Mouse (Mus musculus) brain, embryonic 14.5 days (tissue): ENCODE measurements at regions not wholly inside any gene's neighbourhood (a gene's known extent, or its start where the extent isn't known, plus 50 kb on each side); places are given as distances from the start of the nearest gene placed in this dataset.

Source experiments
- DNase-seq: peaks from one replicate; pipeline ENCODE4 v3.0.0-alpha.2; 2011; ENCODE audit warnings: low read depth
- CTCF ChIP-seq: fragments of 200-500 bp; IDR thresholded peaks from 2 replicates; pipeline ENCODE4 v1.5.1; 2012; ENCODE audit warnings: inconsistent platforms, mild to moderate bottlenecking, moderate library complexity, borderline replicate concordance; ENCODE audit not compliant: insufficient read depth, insufficient read length; ENCODE audit errors: extremely low read depth
- POLR2A ChIP-seq: fragments of 200-500 bp; IDR thresholded peaks from 2 replicates; pipeline ENCODE4 v1.6.1; 2012; ENCODE audit warnings: mild to moderate bottlenecking, inconsistent platforms, borderline replicate concordance; ENCODE audit not compliant: poor library complexity, insufficient read depth, insufficient read length, severe bottlenecking; ENCODE audit errors: extremely low read depth

DNA sequence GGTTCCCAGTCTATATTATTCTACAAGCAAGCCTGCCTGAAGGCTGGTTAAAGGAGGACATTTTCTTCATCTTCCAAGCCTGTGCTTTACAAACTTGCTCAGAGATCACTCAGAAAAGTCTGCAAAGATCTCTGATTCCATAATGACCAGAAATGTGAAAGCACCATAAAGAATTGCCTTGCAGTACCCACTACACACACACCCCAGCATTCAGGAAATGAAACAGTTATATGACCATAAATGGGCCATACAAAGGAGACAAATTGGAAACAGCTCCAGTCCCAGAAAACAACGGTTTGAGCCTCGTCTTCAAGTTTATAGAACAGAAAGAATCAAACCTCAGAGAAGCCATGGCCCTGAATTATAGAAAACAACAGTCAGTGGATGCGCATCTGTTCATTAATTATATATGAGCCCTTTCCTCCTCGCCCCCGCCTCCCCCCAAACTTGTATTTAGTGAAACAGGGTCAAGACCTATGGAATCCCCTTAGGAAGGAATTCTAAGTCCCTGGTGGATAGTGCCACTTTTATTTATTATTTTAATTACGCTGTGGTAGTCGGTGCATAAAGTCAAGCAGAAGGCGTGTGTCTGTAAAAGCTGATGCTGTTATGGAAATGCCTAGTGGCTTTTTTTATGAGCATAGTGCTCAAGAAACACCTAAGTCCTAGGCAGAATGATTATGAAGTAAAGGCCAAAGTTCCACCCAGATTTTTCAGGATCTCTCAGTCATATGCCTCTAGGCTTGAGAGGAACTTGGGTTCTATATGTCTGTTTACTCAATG, 266.6 kb upstream of the Ldb2 start:
- DNase-seq: no peak
- TF ChIP-seq POLR2A: no peak
- TF ChIP-seq CTCF: no peak

DNA sequence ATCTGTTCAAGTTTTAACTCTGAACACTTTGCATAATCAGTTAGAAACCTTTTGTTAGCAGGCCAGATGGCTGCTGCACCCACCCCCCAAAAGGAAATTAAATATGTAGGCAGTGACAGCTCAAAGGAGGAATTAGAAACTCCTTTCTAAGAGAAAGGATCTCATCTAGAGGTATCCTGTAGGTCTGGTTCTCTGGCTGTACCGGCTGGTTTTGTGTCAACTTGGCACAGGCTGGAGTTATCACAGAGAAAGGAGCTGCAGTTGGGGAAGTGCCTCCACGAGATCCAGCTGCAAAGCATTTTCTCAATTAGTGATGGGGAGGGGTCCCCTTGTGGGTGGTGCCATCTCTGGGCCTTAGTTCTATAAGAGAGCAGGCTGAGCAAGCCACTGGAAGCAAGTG, 263.1 kb upstream of the Ldb2 start:
- peak; percentile 61 for DNase-seq
- TF ChIP-seq POLR2A: no peak
- TF ChIP-seq CTCF: no peak

DNA sequence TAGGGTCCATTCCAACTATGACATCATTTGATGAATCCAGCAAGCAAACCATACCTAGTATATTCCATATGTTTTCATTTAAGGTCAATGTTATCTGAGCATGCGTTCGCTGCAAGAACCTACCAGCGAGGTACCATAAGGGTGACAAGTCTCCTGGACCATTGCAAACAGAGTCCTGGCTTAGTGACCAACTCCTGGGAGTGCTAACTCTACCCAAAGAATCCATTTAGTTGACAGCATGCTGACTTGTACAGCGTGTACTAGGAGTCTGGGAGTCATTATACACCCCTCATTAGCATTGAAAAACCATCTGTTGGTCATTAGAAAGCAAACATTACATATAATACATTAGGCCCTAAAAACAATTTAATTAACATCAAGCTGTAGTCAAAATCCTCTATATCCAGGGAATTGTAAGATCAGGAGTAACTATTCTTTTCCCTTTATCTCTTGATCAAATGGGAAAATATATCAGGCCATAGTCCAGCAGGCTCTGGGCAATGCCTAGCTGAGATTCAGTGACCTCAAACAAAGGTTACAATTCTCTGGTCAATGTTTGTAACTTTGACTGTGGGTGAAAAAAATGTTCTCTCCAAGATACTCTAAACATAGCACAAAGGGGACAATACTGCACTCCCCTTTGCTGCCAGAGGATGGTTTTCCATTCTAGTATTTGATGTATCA, 255.9 kb upstream of the Ldb2 start:
- no peak for DNase-seq
- TF ChIP-seq POLR2A (no peak), CTCF (no peak)

DNA sequence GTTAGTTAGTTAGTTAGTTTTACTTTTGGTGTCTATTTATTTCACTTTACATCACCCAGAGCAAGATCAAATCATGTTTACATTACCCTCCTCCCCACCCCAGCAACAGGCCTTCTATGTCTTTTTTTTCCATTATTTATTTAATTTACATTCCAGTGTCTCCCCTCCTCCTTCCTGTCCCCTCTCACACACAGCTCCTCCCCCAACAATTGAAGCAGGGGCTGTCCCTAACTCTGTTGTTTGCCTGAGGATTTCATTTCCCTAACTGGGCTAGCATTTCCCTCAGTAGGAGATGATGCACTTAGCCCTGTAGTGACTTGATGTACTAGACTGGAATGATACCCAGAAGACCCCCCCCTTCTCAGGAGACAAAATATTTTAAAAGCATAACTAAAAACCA, 249.9 kb upstream of the Ldb2 start:
- TF ChIP-seq POLR2A: no peak
- TF ChIP-seq CTCF: no peak
- DNase-seq: no peak

DNA sequence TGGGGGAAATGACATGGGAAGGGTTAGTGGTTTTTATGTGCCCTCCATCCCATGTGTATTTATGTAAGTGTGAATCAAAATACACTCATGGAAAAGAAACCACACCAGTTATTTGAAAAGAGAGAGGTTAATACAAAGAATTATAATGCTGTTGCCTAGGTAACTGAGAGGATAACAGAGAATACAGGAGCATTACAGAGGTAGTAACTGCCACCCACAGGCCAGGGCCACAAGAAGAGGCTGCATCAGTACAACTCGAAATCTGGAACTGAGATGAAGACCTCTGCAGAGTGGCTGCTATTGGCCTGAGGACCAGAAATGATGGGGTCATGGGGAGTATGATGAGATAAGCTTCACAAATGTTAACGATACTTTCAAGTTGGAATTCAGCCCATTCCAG, 243.4 kb upstream of the Ldb2 start:
- TF ChIP-seq CTCF: no peak
- no peak for TF ChIP-seq POLR2A

GRCm38 (mm10) chr5:45036430-45036829, 236.9 kb upstream of the Ldb2 start:
- no peak for DNase-seq
- TF ChIP-seq POLR2A (no peak), CTCF (no peak)

More for the DNA sequence above, 243.4 kb upstream of the Ldb2 start:
- peak; percentile 32 for DNase-seq

DNA sequence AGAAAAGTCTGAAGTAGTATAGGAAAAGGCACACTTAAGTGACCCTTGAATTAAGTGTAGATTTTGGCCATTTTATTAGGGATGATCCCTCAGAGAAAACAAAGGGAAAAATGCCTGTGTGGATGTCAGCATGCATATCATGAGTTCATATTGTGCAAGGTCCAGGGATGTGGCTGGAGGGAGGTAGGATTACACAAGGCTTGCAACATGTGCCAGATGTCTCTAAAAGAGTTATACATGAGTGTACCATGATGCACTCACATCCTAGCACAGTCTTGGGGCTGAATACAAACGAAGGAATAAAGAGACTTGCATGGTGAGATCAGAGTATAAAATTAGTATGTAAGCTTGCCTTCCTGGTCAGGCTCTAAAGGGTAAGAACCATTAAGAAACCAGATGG, 233.7 kb upstream of the Ldb2 start:
- TF ChIP-seq POLR2A: no peak
- TF ChIP-seq CTCF: no peak
- DNase-seq: no peak

DNA sequence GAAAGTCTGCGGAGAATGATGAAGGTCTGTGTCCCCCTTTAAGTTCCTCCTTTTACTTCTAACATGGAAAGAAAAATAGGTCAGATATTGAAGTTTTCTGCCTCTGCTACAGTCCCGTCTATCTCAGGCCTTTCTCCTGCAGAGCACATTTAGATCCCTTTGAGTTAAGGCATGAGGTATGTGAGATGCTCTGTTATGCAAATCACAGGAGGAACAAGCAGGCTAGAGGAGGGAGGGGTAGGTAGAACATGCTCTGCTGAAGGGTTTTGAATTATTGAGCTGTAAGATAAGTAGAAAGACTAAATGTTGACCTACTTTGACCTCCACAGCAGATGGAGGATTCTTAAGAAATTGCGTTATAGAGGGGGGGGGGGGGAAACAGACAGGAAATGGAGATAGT, 228.4 kb upstream of the Ldb2 start:
- TF ChIP-seq CTCF: no peak
- TF ChIP-seq POLR2A: no peak
- DNase-seq: peak; percentile 25

- TF ChIP-seq POLR2A (no peak), CTCF (no peak)
- peak; percentile 34 for DNase-seq
Measured at GRCm38 (mm10) chr5:45025383-45025782, 225.9 kb upstream of the Ldb2 start.

DNA sequence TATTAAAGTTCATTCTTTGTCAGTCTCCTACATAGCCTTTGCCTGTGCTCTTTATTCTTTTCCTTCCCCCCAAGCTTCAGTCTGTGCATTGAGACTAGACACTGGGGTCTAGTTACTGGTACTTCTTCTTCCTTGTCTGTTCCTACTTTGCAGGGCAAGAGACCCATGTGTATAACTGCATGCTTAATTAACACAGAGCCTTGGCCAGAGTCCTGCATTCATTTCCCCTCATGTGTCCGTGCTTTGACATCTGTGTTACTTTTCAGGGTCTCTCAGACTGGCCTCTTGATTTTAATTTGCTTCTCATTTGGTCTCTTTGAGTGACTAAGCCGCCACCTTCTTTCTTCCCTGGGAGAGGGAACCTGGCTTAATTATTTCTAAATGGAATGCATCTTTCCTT, 208.4 kb upstream of the Ldb2 start:
- TF ChIP-seq CTCF: no peak
- TF ChIP-seq POLR2A: no peak
- peak; percentile 94 for DNase-seq

GRCm38 (mm10) chr5:45000996-45001395, 201.5 kb upstream of the Ldb2 start:
- peak; percentile 57 for DNase-seq
- TF ChIP-seq POLR2A (no peak), CTCF (no peak)

- no peak for TF ChIP-seq POLR2A
- no peak for TF ChIP-seq CTCF
- peak; percentile 23 for DNase-seq
Measured at GRCm38 (mm10) chr5:44999032-44999431, 199.6 kb upstream of the Ldb2 start.

DNA sequence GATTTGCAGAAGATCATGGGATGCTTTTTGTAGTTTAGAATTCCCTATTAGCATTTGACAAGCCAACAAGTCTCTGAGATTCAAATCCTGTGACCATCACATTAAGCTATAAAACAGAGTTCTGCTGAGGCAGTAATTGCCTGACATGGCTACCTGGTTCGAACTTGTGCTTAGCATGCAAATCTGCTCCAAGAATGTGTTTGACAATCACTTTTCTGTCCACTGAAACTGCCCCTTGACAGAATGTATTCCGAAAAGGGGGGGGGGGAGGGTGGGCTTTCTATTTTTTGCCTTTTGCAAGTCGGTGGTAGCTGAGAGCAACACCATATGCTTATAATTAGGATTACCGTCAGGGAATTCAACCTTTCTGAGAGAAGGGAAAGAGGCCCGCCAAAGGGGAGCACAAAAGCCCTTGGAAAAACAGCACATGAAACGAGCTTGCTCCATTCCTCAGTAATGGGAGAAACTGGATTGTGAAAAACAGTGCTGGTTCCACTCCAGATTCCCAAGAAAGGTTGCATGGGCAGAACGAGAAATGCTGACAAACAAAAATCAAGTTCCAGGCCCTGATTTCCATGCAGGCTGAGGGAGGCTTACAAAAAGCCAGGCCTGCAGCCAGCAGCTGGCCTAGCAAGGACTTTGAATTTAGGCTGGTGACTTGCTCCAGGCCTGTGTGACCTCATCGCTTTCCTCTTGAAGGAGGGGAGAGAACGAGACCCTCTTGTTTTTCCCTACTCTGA, 176.1 kb upstream of the Ldb2 start:
- peak; percentile 92 for DNase-seq
- TF ChIP-seq CTCF (no peak), POLR2A (no peak)
